Mouse (Mus musculus): ENCODE results near the gene Cdh20.

- TF ChIP-seq CTCF (IDR thresholded peaks at IDR 0.05; ENCODE audit: borderline replicate concordance, control insufficient read depth, extremely low read depth, insufficient read depth, low read length, poor library complexity) (no peak), POLR2A (IDR thresholded peaks at IDR 0.05; ENCODE audit: control insufficient read depth, extremely low read depth, insufficient read depth, low read length, poor library complexity) (no peak)
Measured at GRCm38 (mm10) chr1:104848920-104849272, 80.6 kb downstream of the Cdh20 start.
